Mouse (Mus musculus): Measurements from ENCODE around the gene Tspan14.

Gene Tspan14

GRCm38 (mm10) chr14:40885752-40886151 is 80.9 kb downstream of the Tspan14 start:
- Histone ChIP-seq H3K27me3 (ENCODE audit: insufficient read depth, low read length) (no peaks in the 10 kb centered on the region), H3K4me1 (replicated peaks; ENCODE audit: low read depth, low read length) (peaks cover 13% of the 10 kb centered on the region), H3K4me3 (replicated peaks; ENCODE audit: low read length) (no peak overlapping the region), H3K9me3 (ENCODE audit: low read length) (no peaks in the 10 kb centered on the region), H3K36me3 (ENCODE audit: insufficient read depth, low read length) (no peaks in the 10 kb centered on the region)
- TF ChIP-seq CTCF (conservative IDR thresholded peaks at IDR 0.05; ENCODE audit: low read length) (no peak), POU5F1 (IDR thresholded peaks at IDR 0.05; ENCODE audit: borderline replicate concordance, low read length) (no peak), NANOG (IDR thresholded peaks at IDR 0.05; ENCODE audit: borderline replicate concordance, low read length) (no peak)

GRCm38 (mm10) chr14:40885225-40885624 is 81.4 kb downstream of the Tspan14 start:
- no peak overlapping the region for H3K4me3 ChIP-seq (replicated peaks; ENCODE audit: low read length)
- no peaks in the 10 kb centered on the region for H3K36me3 ChIP-seq (ENCODE audit: insufficient read depth, low read length)
- no peaks in the 10 kb centered on the region for H3K9me3 ChIP-seq (ENCODE audit: low read length)
- peaks cover 12% of the 10 kb centered on the region for H3K4me1 ChIP-seq (replicated peaks; ENCODE audit: low read depth, low read length)
- H3K27me3 ChIP-seq (ENCODE audit: insufficient read depth, low read length) = no peaks in the 10 kb centered on the region
- TF ChIP-seq POU5F1 (IDR thresholded peaks at IDR 0.05; ENCODE audit: borderline replicate concordance, low read length) = no peak
- no peak for TF ChIP-seq NANOG (IDR thresholded peaks at IDR 0.05; ENCODE audit: borderline replicate concordance, low read length)
- TF ChIP-seq CTCF (conservative IDR thresholded peaks at IDR 0.05; ENCODE audit: low read length) = no peak

GRCm38 (mm10) chr14:40874565-40874964 is 92.0 kb downstream of the Tspan14 start:
- H3K4me3 ChIP-seq (replicated peaks; ENCODE audit: low read length) = no peak overlapping the region
- H3K27me3 ChIP-seq (ENCODE audit: insufficient read depth, low read length) = no peaks in the 10 kb centered on the region
- H3K9me3 ChIP-seq (ENCODE audit: low read length) = no peaks in the 10 kb centered on the region
- no peak for TF ChIP-seq POU5F1 (IDR thresholded peaks at IDR 0.05; ENCODE audit: borderline replicate concordance, low read length)
- no peak for TF ChIP-seq NANOG (IDR thresholded peaks at IDR 0.05; ENCODE audit: borderline replicate concordance, low read length)
- TF ChIP-seq CTCF (conservative IDR thresholded peaks at IDR 0.05; ENCODE audit: low read length) = no peak
- no peaks in the 10 kb centered on the region for H3K4me1 ChIP-seq (replicated peaks; ENCODE audit: low read depth, low read length)
- no peaks in the 10 kb centered on the region for H3K36me3 ChIP-seq (ENCODE audit: insufficient read depth, low read length)

- no peaks in the 10 kb centered on the region for H3K27me3 ChIP-seq (ENCODE audit: insufficient read depth, low read length)
- no peaks in the 10 kb centered on the region for H3K4me1 ChIP-seq (replicated peaks; ENCODE audit: low read depth, low read length)
- no peaks in the 10 kb centered on the region for H3K9me3 ChIP-seq (ENCODE audit: low read length)
- no peak for TF ChIP-seq NANOG (IDR thresholded peaks at IDR 0.05; ENCODE audit: borderline replicate concordance, low read length)
- no peak for TF ChIP-seq CTCF (conservative IDR thresholded peaks at IDR 0.05; ENCODE audit: low read length)
- no peak for TF ChIP-seq POU5F1 (IDR thresholded peaks at IDR 0.05; ENCODE audit: borderline replicate concordance, low read length)
- H3K36me3 ChIP-seq (ENCODE audit: insufficient read depth, low read length) = no peaks in the 10 kb centered on the region
- H3K4me3 ChIP-seq (replicated peaks; ENCODE audit: low read length) = no peak overlapping the region
Measured at GRCm38 (mm10) chr14:40873961-40874360, 92.6 kb downstream of the Tspan14 start.

- TF ChIP-seq POU5F1 (IDR thresholded peaks at IDR 0.05; ENCODE audit: borderline replicate concordance, low read length) (no peak), NANOG (IDR thresholded peaks at IDR 0.05; ENCODE audit: borderline replicate concordance, low read length) (no peak), CTCF (conservative IDR thresholded peaks at IDR 0.05; ENCODE audit: low read length) (no peak)
- Histone ChIP-seq H3K9me3 (ENCODE audit: low read length) (no peaks in the 10 kb centered on the region), H3K27me3 (ENCODE audit: insufficient read depth, low read length) (no peaks in the 10 kb centered on the region), H3K4me1 (replicated peaks; ENCODE audit: low read depth, low read length) (peaks cover 10% of the 10 kb centered on the region; the same call in 1 of the 2 replicates), H3K36me3 (ENCODE audit: insufficient read depth, low read length) (no peaks in the 10 kb centered on the region), H3K4me3 (replicated peaks; ENCODE audit: low read length) (no peak overlapping the region)
Measured at GRCm38 (mm10) chr14:40870598-40870997, 96.0 kb downstream of the Tspan14 start.

GRCm38 (mm10) chr14:40864811-40865514 is 101.6 kb downstream of the Tspan14 start:
- H3K36me3 ChIP-seq (ENCODE audit: insufficient read depth, low read length) = no peaks in the 10 kb centered on the region
- H3K4me3 ChIP-seq (replicated peaks; ENCODE audit: low read length) = no peak overlapping the region
- no peak for TF ChIP-seq POU5F1 (IDR thresholded peaks at IDR 0.05; ENCODE audit: borderline replicate concordance, low read length)
- TF ChIP-seq NANOG (IDR thresholded peaks at IDR 0.05; ENCODE audit: borderline replicate concordance, low read length) = peak; percentile 95
- no peak for TF ChIP-seq CTCF (conservative IDR thresholded peaks at IDR 0.05; ENCODE audit: low read length)
- H3K27me3 ChIP-seq (ENCODE audit: insufficient read depth, low read length) = no peaks in the 10 kb centered on the region
- H3K9me3 ChIP-seq (ENCODE audit: low read length) = 0 out of 2 replicates have a peak, but pooled peaks cover 3% of the 10 kb centered on the region
- peaks cover 34% of the 10 kb centered on the region for H3K4me1 ChIP-seq (replicated peaks; ENCODE audit: low read depth, low read length)

- Histone ChIP-seq H3K4me1 (replicated peaks; ENCODE audit: low read depth, low read length) (peaks cover 34% of the 10 kb centered on the region), H3K4me3 (replicated peaks; ENCODE audit: low read length) (no peak overlapping the region), H3K9me3 (ENCODE audit: low read length) (0 out of 2 replicates have a peak, but pooled peaks cover 3% of the 10 kb centered on the region), H3K36me3 (ENCODE audit: insufficient read depth, low read length) (no peaks in the 10 kb centered on the region), H3K27me3 (ENCODE audit: insufficient read depth, low read length) (no peaks in the 10 kb centered on the region)
- no peak for TF ChIP-seq POU5F1 (IDR thresholded peaks at IDR 0.05; ENCODE audit: borderline replicate concordance, low read length)
- TF ChIP-seq CTCF (conservative IDR thresholded peaks at IDR 0.05; ENCODE audit: low read length) = no peak
- no peak for TF ChIP-seq NANOG (IDR thresholded peaks at IDR 0.05; ENCODE audit: borderline replicate concordance, low read length)
Measured at GRCm38 (mm10) chr14:40863659-40864058, 102.9 kb downstream of the Tspan14 start.

- Histone ChIP-seq H3K9me3 (ENCODE audit: low read length) (0 out of 2 replicates have a peak, but pooled peaks cover 3% of the 10 kb centered on the region), H3K27me3 (ENCODE audit: insufficient read depth, low read length) (no peaks in the 10 kb centered on the region), H3K4me3 (replicated peaks; ENCODE audit: low read length) (no peak overlapping the region), H3K4me1 (replicated peaks; ENCODE audit: low read depth, low read length) (peaks cover 34% of the 10 kb centered on the region), H3K36me3 (ENCODE audit: insufficient read depth, low read length) (no peaks in the 10 kb centered on the region)
- TF ChIP-seq CTCF (conservative IDR thresholded peaks at IDR 0.05; ENCODE audit: low read length) (peak; percentile 11; the same call in 1 of the 2 replicates), NANOG (IDR thresholded peaks at IDR 0.05; ENCODE audit: borderline replicate concordance, low read length) (no peak), POU5F1 (IDR thresholded peaks at IDR 0.05; ENCODE audit: borderline replicate concordance, low read length) (no peak)
Measured at GRCm38 (mm10) chr14:40863022-40863421, 103.6 kb downstream of the Tspan14 start.
